Mouse (Mus musculus) testis, adult 2 months (tissue): ENCODE measurements around the gene Casq2. TPM values are rescaled to one million over a fixed set of nuclear protein-coding genes. Genes with fewer than 3 reads are reported as not detected.

Source experiments
- H3K27ac ChIP-seq: fragments of 200-500 bp; 2 replicates; pipeline ENCODE4 v1.5.1; 2012; ENCODE audit warnings: low read depth, low read length; ENCODE audit not compliant: control insufficient read depth, insufficient read depth
- H3K27me3 ChIP-seq: fragments of 200-500 bp; 2 replicates; pipeline ENCODE4 v1.6.1; 2012; ENCODE audit warnings: mild to moderate bottlenecking, low read length, moderate library complexity; ENCODE audit not compliant: control insufficient read depth, insufficient read depth
- H3K36me3 ChIP-seq: fragments of 200-500 bp; 2 replicates; pipeline ENCODE4 v1.6.1; 2012; ENCODE audit warnings: mild to moderate bottlenecking, low read length; ENCODE audit not compliant: control insufficient read depth, insufficient read depth
- H3K4me1 ChIP-seq: fragments of 200-500 bp; 2 replicates; pipeline ENCODE4 v1.6.1; 2012; ENCODE audit warnings: low read length; ENCODE audit not compliant: control insufficient read depth, insufficient read depth
- H3K4me3 ChIP-seq: fragments of 200-500 bp; 2 replicates; pipeline ENCODE4 v1.5.1; 2012; ENCODE audit warnings: low read depth, mild to moderate bottlenecking, low read length, moderate library complexity, mixed read lengths; ENCODE audit not compliant: control insufficient read depth
- CTCF ChIP-seq: fragments of 200-500 bp; IDR thresholded peaks from 2 replicates; pipeline ENCODE4 v1.5.1; 2012; ENCODE audit warnings: low read depth, mild to moderate bottlenecking, inconsistent platforms, low read length, moderate library complexity; ENCODE audit not compliant: control insufficient read depth, insufficient read depth, insufficient replicate concordance
- POLR2A ChIP-seq: fragments of 200-500 bp; IDR thresholded peaks from 2 replicates; pipeline ENCODE4 v1.6.1; 2012; ENCODE audit warnings: low read depth, mild to moderate bottlenecking, inconsistent platforms, low read length, moderate library complexity; ENCODE audit not compliant: control insufficient read depth
- polyA plus RNA-seq: library from polyadenylated mRNA; depleted of rRNA; stranded (reverse); fragments of >200 nt; gene quantifications from 2 replicates; pipeline ENCODE4 v1.2.3, GENCODE M21; 2012

Casq2 gene
- polyA plus RNA-seq, 1 experiment: 2.5 TPM

DNA sequence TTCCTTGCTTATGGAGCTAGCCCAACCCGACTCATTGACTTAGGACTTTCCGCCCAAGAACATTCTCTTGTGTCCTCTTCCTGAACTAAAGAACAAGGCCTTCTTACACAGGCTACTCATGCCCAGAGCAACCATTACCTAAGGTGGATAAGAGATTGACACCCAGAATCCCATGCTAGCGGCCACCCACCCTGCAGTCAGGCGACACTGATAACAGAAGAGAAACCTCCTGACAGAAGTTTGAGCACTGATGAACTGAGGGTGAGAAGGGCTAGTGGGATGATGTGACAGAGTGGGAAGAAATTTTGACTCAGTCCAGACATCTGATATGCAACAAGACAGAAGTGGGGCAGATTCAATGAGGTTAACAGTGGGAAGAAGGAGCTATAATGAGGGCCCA, 58.2 kb downstream of the Casq2 start:
- no peak for TF ChIP-seq CTCF
- no peak for TF ChIP-seq POLR2A
- Histone ChIP-seq H3K4me3 (no peak overlapping the region), H3K27me3 (no peaks in the 10 kb centered on the region), H3K36me3 (no peaks in the 10 kb centered on the region), H3K4me1 (no peaks in the 10 kb centered on the region), H3K27ac (no peak overlapping the region)

DNA sequence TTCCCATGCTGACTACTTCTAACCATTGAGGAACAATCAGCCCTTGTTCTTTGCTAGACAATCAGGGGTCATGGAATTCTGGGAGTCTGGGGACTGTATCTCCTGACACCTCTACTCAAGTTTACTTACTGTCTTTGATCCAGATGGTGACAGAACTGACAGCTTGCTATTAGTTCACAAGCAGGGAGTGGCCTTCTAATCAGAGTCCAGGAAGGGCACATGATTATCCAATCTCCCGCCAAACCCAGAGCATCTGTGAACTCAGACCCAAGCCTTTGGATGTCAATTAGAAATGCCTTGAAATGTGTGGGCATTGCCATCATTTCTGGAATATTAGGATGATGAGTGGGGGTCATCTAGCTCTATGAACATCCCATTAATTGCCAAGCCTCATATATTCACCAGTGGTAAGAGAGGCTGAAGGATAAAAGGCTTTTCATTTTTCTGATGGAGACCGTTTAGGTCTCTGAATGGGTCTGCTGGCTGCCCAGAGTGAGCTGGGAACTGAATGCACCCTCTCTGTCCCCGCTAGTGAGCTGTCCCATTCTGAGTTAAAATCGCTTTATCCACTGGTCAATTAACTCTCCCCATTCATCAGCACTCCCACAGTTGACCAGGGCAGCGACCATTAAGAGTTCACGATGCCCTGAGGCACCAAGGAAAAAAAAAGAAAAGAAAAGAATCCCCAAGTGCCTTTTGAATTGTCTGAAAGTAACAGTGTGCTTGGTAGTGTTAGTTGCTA, 59.6 kb downstream of the Casq2 start:
- no peaks in the 10 kb centered on the region for H3K27me3 ChIP-seq
- no peak overlapping the region for H3K27ac ChIP-seq
- no peaks in the 10 kb centered on the region for H3K36me3 ChIP-seq
- H3K4me3 ChIP-seq: no peak overlapping the region
- TF ChIP-seq POLR2A: no peak
- TF ChIP-seq CTCF: no peak
- H3K4me1 ChIP-seq: peaks cover 3% of the 10 kb centered on the region; the same call in 1 of the 2 replicates

DNA sequence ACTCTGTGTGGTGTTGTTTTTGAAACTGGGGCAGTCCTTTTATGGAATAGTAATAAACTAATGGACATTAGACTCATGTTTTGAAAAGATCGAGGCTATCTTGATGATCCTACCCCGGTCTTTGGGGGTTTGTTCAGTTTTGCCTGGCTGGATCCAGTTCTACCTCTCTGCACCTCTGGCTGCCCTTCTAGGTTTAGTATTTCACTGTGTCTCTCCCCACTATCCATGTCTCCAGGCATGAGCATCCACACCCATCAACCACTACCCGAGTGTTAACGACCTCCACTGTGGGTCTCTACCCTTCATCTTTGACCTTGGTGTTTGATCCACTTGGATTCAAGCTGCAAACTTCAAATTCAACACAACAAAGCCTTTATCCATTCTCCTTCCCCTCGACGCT, 60.2 kb downstream of the Casq2 start:
- Histone ChIP-seq H3K27ac (no peak overlapping the region), H3K36me3 (no peaks in the 10 kb centered on the region), H3K4me1 (peaks cover 3% of the 10 kb centered on the region; the same call in 1 of the 2 replicates), H3K27me3 (no peaks in the 10 kb centered on the region), H3K4me3 (no peak overlapping the region)
- TF ChIP-seq CTCF (no peak), POLR2A (no peak)

DNA sequence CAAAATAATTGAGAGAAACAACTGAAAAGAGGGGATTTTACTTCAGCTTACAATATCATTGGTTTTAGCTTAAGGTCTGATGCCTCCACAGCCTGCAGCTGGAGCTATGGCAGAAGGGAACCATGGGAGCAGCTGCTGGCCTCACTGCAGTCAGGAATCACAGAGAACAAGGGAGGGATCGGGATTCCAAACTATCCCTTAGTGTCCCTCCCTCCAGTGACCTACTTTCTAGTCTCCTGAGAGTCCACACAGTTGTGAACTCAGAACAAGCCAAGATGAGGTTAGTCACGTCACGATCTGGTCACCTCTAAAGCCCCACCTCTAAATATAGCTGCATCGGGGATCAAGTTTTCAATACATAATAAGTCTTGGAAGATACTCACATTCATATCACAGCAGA, 61.0 kb downstream of the Casq2 start:
- peaks cover 3% of the 10 kb centered on the region; the same call in 1 of the 2 replicates for H3K4me1 ChIP-seq
- H3K36me3 ChIP-seq: no peaks in the 10 kb centered on the region
- TF ChIP-seq CTCF (no peak), POLR2A (no peak)
- no peaks in the 10 kb centered on the region for H3K27me3 ChIP-seq
- no peak overlapping the region for H3K4me3 ChIP-seq
- H3K27ac ChIP-seq: no peak overlapping the region

DNA sequence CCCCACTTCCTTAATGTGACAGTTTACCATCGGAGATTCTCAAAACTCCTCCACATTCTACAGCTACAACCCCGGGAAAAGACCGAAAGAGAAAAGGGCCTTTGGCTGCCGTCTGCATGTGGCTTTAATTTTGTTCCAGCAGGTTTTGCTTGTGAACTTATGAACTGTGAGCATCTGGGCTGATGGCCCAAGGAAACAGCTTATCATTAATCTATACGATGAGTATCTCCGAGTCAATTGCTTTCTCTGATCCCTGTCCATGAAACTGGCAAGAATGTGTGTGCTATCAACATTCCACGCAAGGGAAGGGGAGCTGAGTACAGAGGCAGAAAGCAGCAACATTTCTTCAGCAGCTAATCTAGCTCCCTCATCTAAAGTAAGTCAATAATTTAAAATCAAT, 63.7 kb downstream of the Casq2 start:
- H3K27ac ChIP-seq: no peak overlapping the region
- no peak overlapping the region for H3K4me3 ChIP-seq
- TF ChIP-seq POLR2A (no peak), CTCF (no peak)
- no peaks in the 10 kb centered on the region for H3K27me3 ChIP-seq
- H3K4me1 ChIP-seq: peaks cover 3% of the 10 kb centered on the region; the same call in 1 of the 2 replicates
- H3K36me3 ChIP-seq: no peaks in the 10 kb centered on the region

DNA sequence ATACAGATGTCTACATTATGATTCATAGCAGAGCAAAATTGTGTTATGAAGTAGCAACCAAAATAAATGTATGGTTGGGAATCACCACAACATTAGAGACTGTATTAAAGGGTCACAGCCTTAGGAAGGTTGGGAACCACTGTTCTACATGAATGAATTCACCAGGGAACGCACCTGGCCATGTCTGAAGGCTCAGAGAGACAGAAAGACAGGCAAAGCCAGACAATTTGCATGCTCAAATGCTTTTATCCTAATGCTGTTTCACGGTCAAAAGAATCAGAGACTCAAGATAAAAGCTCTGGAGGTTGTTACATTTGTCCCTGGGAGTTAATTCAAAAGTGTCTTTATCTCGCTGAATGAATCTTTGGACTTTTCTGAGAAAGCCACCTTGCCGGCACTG, 65.6 kb downstream of the Casq2 start:
- Histone ChIP-seq H3K36me3 (no peaks in the 10 kb centered on the region), H3K27me3 (no peaks in the 10 kb centered on the region), H3K4me1 (peaks cover 3% of the 10 kb centered on the region; the same call in 1 of the 2 replicates), H3K27ac (no peak overlapping the region), H3K4me3 (no peak overlapping the region)
- TF ChIP-seq POLR2A: no peak
- no peak for TF ChIP-seq CTCF

DNA sequence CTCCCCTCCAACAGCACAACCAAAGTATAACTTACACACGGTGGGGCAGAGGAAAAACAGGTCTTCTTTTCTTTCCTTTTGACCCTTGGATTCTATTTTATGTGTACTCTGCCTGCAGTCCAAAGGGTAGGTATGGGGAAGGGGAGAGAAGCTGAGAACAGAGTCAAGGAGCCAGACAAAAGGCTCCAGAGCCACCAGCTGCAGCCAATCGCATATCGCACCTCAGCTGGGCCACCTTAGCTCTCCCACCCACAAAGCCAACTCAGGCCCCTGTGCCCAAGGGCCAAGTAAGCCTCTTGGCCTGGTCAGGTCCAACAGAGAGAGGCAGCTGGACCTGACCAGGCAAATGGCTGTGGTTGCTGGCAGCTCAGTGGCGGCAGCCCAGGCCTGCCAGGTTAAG, 66.3 kb downstream of the Casq2 start:
- no peak overlapping the region for H3K27ac ChIP-seq
- H3K4me3 ChIP-seq: no peak overlapping the region
- H3K4me1 ChIP-seq: peaks cover 3% of the 10 kb centered on the region; the same call in 1 of the 2 replicates
- TF ChIP-seq CTCF (no peak), POLR2A (no peak)
- no peaks in the 10 kb centered on the region for H3K36me3 ChIP-seq
- no peaks in the 10 kb centered on the region for H3K27me3 ChIP-seq

DNA sequence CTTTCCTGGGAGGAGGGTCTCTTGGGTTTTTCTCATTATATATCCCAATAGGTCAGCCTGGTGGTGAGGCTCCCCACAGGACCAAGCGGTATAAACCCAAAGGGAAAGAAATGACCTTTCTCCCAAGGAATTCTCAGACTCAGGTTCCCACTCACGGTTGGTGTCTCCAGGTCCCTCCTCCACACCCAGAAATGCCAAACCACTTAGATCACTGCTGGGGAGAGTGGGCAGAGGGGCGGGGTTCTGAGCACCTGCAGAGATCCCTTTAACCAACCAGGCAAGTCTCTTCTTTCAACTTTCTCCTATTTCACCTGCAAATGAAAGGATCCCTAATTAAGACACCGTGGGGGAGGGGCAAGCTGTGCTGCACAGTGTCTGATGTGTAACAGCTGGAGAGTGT, 66.7 kb downstream of the Casq2 start:
- TF ChIP-seq CTCF (no peak), POLR2A (no peak)
- Histone ChIP-seq H3K4me3 (no peak overlapping the region), H3K27ac (no peak overlapping the region), H3K4me1 (peaks cover 3% of the 10 kb centered on the region; the same call in 1 of the 2 replicates), H3K27me3 (no peaks in the 10 kb centered on the region), H3K36me3 (no peaks in the 10 kb centered on the region)
